Mouse (Mus musculus) kidney, embryonic 14.5 days (tissue): Measurements from ENCODE around the gene Lss. TPM values are rescaled to one million over a fixed set of nuclear protein-coding genes. Genes with fewer than 3 reads are reported as not detected.

Experiments
- ATAC-seq: fragments of 200-750 bp; cut with Nextera tagmentation; 2 replicates; pipeline ENCODE4 v1.8.0; 2017; ENCODE audit warnings: moderate number of reproducible peaks, mild to moderate bottlenecking, moderate TSS enrichment, moderate library complexity; ENCODE audit not compliant: low FRiP score, low TSS enrichment
- H3K27ac ChIP-seq: fragments of 300-500 bp; sonication (generic); 2 replicates; pipeline ENCODE4 v1.5.1; 2014; ENCODE audit warnings: low read depth, mild to moderate bottlenecking, low read length, moderate library complexity, mixed read lengths
- H3K27me3 ChIP-seq: fragments of 300-500 bp; sonication (generic); 2 replicates; pipeline ENCODE4 v1.6.1; 2014; ENCODE audit warnings: mild to moderate bottlenecking, low read length; ENCODE audit not compliant: control insufficient read depth, insufficient read depth
- H3K36me3 ChIP-seq: fragments of 300-500 bp; sonication (generic); 2 replicates; pipeline ENCODE4 v1.6.1; 2014; ENCODE audit warnings: low read length, mixed read lengths; ENCODE audit not compliant: control insufficient read depth, insufficient read depth
- H3K4me1 ChIP-seq: fragments of 300-500 bp; sonication (generic); 2 replicates; pipeline ENCODE4 v1.6.1; 2014; ENCODE audit warnings: low read length, mixed read lengths; ENCODE audit not compliant: control insufficient read depth, insufficient read depth
- H3K4me2 ChIP-seq: fragments of 300-500 bp; sonication (generic); replicated peaks from 2 replicates; pipeline ENCODE4 v1.6.1; 2014; ENCODE audit warnings: low read depth, mild to moderate bottlenecking, low read length
- H3K4me3 ChIP-seq: fragments of 300-500 bp; sonication (generic); 2 replicates; pipeline ENCODE4 v1.5.1; 2014; ENCODE audit warnings: mild to moderate bottlenecking, low read length
- H3K9ac ChIP-seq: fragments of 300-500 bp; sonication (generic); 2 replicates; pipeline ENCODE4 v1.6.1; 2014; ENCODE audit warnings: low read depth, mild to moderate bottlenecking, low read length, moderate library complexity
- H3K9me3 ChIP-seq: fragments of 300-500 bp; sonication (generic); 2 replicates; pipeline ENCODE4 v1.6.1; 2016; ENCODE audit warnings: low read length; ENCODE audit not compliant: control insufficient read depth
- WGBS: fragments of 180-500 bp; shearing (Covaris S2); extraction: QIAGEN DNeasy Blood & Tissue Kit; methylation state at CpG from one replicate; pipeline ENCODE4 v1.1.7; 2014; 5-methylcytosine and 5-hydroxymethylcytosine counted together
- polyA plus RNA-seq: library from polyadenylated mRNA; unstranded; fragments of >200 nt; fragmentation: Nextera tagmentation; extraction: Ambion mirVana; gene quantifications from 2 replicates; pipeline ENCODE4 v1.2.1, GENCODE M21; 2014

The Lss gene
- polyA plus RNA-seq, 1 experiment from 2014 or later: 21.9 TPM

DNA sequence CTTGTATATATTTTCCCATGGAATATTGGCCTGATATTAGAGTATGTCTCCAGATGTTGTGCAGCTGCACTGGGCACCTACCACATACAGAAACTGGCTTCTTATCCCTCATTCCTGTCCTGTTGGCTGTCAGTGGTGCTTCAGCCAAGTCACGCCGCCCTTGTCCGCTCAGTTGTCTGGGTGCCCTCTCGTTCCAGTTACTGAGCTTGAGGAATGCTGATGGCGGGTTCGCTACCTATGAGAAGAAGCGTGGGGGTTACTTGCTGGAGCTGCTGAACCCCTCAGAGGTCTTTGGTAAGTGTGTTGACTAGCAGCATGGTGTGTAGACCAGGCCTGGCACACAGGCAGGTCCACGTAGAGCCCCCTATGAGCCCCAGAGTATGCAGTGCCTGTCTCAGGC lies 15.2 kb downstream of the Lss start:
- Histone ChIP-seq H3K36me3 (peaks cover 70% of the 10 kb centered on the region), H3K27me3 (no peaks in the 10 kb centered on the region), H3K4me3 (no peak overlapping the region), H3K9me3 (no peaks in the 10 kb centered on the region), H3K4me1 (no peaks in the 10 kb centered on the region), H3K9ac (no peak overlapping the region), H3K27ac (no peak overlapping the region), H3K4me2 (no peak overlapping the region)
- WGBS: 78% methylated on average over 8 of the region's 8 CpGs
- ATAC-seq: no peak

DNA sequence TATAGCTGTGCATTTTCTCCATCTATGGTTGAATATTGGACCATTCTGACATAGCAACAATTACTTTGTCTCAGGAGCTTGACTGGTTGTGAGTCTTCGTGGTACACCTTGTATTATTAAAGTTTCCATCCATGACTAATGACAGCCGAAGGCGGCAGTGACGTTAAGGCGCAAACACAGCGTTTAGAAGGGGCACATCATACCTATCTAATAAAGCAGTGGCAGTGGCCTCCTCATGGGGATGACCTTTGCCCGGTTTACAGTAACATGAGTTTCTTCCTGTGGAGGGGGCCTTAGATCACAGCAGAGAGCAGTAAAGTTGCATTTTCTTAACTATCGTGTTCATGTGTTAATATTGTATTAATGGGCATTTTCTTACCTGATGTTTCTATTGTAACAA lies 16.8 kb downstream of the Lss start:
- WGBS: 95% methylated on average over 8 of the region's 8 CpGs
- Histone ChIP-seq H3K4me2 (no peak overlapping the region), H3K27me3 (no peaks in the 10 kb centered on the region), H3K4me1 (no peaks in the 10 kb centered on the region), H3K36me3 (peaks cover 71% of the 10 kb centered on the region), H3K9ac (no peak overlapping the region), H3K9me3 (no peaks in the 10 kb centered on the region), H3K4me3 (no peak overlapping the region), H3K27ac (no peak overlapping the region)
- no peak for ATAC-seq

GRCm38 (mm10) chr10:76550458-76550857 lies 19.1 kb downstream of the Lss start:
- ATAC-seq: no peak
- Histone ChIP-seq H3K27me3 (no peaks in the 10 kb centered on the region), H3K4me2 (no peak overlapping the region), H3K9ac (no peak overlapping the region), H3K4me1 (no peaks in the 10 kb centered on the region), H3K36me3 (peaks cover 68% of the 10 kb centered on the region), H3K4me3 (no peak overlapping the region), H3K9me3 (no peaks in the 10 kb centered on the region), H3K27ac (no peak overlapping the region)
- WGBS: 87% methylated on average over 5 of the region's 5 CpGs

GRCm38 (mm10) chr10:76551556-76551955 lies 20.2 kb downstream of the Lss start:
- Histone ChIP-seq H3K9ac (no peak overlapping the region), H3K4me1 (no peaks in the 10 kb centered on the region), H3K27ac (no peak overlapping the region), H3K4me2 (no peak overlapping the region), H3K4me3 (no peak overlapping the region), H3K36me3 (peaks cover 65% of the 10 kb centered on the region), H3K27me3 (no peaks in the 10 kb centered on the region), H3K9me3 (no peaks in the 10 kb centered on the region)
- no peak for ATAC-seq
- WGBS: 87% methylated on average over 3 of the region's 3 CpGs

- H3K4me2 ChIP-seq: no peak overlapping the region
- H3K4me3 ChIP-seq: no peak overlapping the region
- H3K27ac ChIP-seq: no peak overlapping the region
- H3K27me3 ChIP-seq: no peaks in the 10 kb centered on the region
- H3K9ac ChIP-seq: no peak overlapping the region
- H3K9me3 ChIP-seq: no peaks in the 10 kb centered on the region
- no peaks in the 10 kb centered on the region for H3K4me1 ChIP-seq
- peaks cover 48% of the 10 kb centered on the region for H3K36me3 ChIP-seq
- no peak for ATAC-seq
- 90% methylated on average over 5 of the region's 5 CpGs for WGBS
These were observed 22.7 kb downstream of the Lss start for GRCm38 (mm10) chr10:76554061-76554460.

GRCm38 (mm10) chr10:76561972-76562371 lies 30.6 kb downstream of the Lss start, which contains the start of gene Spatc1l:
Gene Spatc1l (plus strand): TSS chr10:76562272.
- no peak within 1 kb of the TSS for H3K9ac ChIP-seq
- H3K4me2 ChIP-seq: no peak within 1 kb of the TSS
- no peak for ATAC-seq
- WGBS: 89% methylated on average over 10 of the region's 10 CpGs
- no peaks in the 10 kb centered on the region for H3K27me3 ChIP-seq
- H3K4me1 ChIP-seq: no peaks in the 10 kb centered on the region
- no peak within 1 kb of the TSS for H3K27ac ChIP-seq
- H3K36me3 ChIP-seq: no peaks in the 10 kb centered on the region
- no peak within 1 kb of the TSS for H3K4me3 ChIP-seq
- H3K9me3 ChIP-seq: no peaks in the 10 kb centered on the region

DNA sequence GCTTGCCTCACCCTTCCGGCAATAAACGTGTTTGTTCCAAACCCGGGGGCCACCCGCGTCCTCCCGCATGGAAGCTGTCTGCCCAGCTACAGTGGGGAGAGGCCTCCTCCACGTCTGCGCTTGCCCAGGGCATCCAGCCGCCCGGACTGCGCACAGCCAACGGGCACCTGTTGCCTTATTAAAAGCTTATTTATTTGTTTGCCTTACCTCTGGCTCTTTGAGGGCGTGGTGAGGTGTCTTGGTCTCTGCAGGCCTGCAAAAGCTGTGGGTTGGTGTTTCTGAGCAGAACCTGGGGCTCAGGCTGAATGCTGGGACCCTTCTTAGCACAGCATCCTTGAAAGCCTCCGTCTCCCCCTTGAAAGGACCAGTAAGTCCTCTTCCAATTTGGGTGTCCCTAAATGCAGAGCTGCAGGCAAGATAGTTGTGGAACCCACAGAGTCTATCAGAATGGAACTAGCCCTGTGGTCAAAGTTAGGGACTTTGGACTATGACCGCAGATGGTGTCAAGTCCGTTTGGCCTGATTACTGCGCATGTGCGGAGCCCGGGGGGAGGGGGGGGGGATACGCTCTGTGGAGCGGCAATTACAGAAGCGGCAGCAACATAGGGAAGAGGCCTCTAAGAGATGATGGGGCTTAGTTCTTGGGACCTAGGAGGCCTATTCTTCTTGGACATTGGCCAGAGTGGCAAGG lies 38.8 kb downstream of the Lss start:
- Histone ChIP-seq H3K4me3 (no peak overlapping the region), H3K36me3 (no peaks in the 10 kb centered on the region), H3K9ac (no peak overlapping the region), H3K27ac (no peak overlapping the region), H3K4me2 (no peak overlapping the region), H3K27me3 (no peaks in the 10 kb centered on the region), H3K4me1 (no peaks in the 10 kb centered on the region), H3K9me3 (no peaks in the 10 kb centered on the region)
- ATAC-seq: no peak
- 93% methylated on average over 22 of the region's 22 CpGs for WGBS

DNA sequence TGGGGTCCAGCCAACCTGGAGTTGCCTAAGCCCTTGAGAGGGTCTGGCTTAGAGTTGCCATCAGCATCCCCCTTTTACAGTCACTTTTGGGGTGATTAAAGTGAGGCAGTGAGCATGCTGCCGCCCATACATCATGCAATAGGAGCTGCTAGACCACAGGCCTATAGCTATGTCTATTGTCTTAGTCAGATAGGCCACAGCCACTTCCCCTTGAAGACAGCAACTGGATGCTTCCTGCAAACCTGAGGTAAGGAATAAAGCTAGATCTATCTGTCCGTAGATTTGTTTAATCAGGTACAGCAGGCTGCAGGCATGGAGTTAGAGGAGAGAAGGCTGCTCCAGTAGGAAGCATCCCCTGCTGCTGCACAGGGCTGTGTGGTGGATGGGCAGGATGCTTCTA lies 39.7 kb downstream of the Lss start:
- no peak overlapping the region for H3K4me2 ChIP-seq
- ATAC-seq: no peak
- H3K4me3 ChIP-seq: no peak overlapping the region
- no peaks in the 10 kb centered on the region for H3K9me3 ChIP-seq
- H3K4me1 ChIP-seq: no peaks in the 10 kb centered on the region
- no peaks in the 10 kb centered on the region for H3K36me3 ChIP-seq
- WGBS: 72% methylated on average over 2 of the region's 2 CpGs
- H3K27ac ChIP-seq: no peak overlapping the region
- no peak overlapping the region for H3K9ac ChIP-seq
- H3K27me3 ChIP-seq: no peaks in the 10 kb centered on the region

DNA sequence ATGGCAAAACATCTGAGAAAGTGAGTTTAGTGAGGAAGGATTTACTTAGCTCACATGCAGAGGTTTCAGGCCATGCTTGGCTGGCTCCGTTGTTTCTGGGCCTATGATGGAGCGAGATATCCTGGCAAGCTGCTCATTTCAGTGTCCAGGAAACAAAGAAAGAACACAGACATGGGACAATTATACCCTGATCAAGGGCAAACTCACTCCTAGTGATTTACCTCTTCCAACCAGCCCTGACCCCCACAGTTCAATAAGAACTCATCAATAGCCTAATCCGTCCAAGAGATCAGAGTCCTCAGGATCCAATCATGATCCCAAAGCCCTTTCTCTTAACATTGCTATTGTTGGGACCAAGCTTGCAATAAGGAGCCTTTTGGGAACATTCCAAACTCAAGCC lies 40.8 kb downstream of the Lss start:
- no peaks in the 10 kb centered on the region for H3K27me3 ChIP-seq
- H3K9ac ChIP-seq: no peak overlapping the region
- H3K4me3 ChIP-seq: no peak overlapping the region
- no peaks in the 10 kb centered on the region for H3K36me3 ChIP-seq
- H3K27ac ChIP-seq: no peak overlapping the region
- ATAC-seq: no peak
- no peak overlapping the region for H3K4me2 ChIP-seq
- H3K9me3 ChIP-seq: no peaks in the 10 kb centered on the region
- 77% methylated on average over 3 of the region's 3 CpGs for WGBS
- no peaks in the 10 kb centered on the region for H3K4me1 ChIP-seq
